Mouse (Mus musculus) spleen, postnatal 0 days (tissue): Measurements from ENCODE around the gene Trappc10. TPM values are rescaled to one million over a fixed set of nuclear protein-coding genes. Genes with fewer than 3 reads are reported as not detected.

Source experiments
- polyA plus RNA-seq: library from polyadenylated mRNA; unstranded; fragments of >200 nt; fragmentation: Nextera tagmentation; extraction: Ambion mirVana; gene quantifications from 2 replicates; pipeline ENCODE4 v1.2.1, GENCODE M21; 2015

The Trappc10 gene
- polyA plus RNA-seq, result 28.1 and 30.4 TPM in 2 replicates

GRCm38 (mm10) chr10:78244438-78245224, at the start of gene Trappc10:
Gene Trappc10, minus strand, starts transcription at chr10:78244641.

GRCm38 (mm10) chr10:78184531-78185380, 59.7 kb downstream of the Trappc10 start, which contains the start of gene Pwp2:
Gene Pwp2, minus strand, starts transcription at chr10:78185149.

GRCm38 (mm10) chr10:78169281-78170042, 75.0 kb downstream of the Trappc10 start, which contains the start of gene D10Jhu81e:
Gene D10Jhu81e, minus strand, starts transcription at chr10:78169782.

Other genes starting within 250 kb of the Trappc10 start
- 39.6 and 40.7 TPM in 2 replicates for gene Pfkl, start 234.6 kb downstream of the Trappc10 start, polyA plus RNA-seq
- 0.50 and 0.57 TPM in 2 replicates for gene Dnmt3l, start 202.7 kb downstream of the Trappc10 start, polyA plus RNA-seq
- 0.07 TPM in 1 of 2 replicates, not detected in the other for gene Aire, start 201.0 kb downstream of the Trappc10 start, polyA plus RNA-seq
- 3.8 and 4.9 TPM in 2 replicates for gene Icosl, start 175.3 kb downstream of the Trappc10 start, polyA plus RNA-seq
- 17.7 and 18.9 TPM in 2 replicates for gene D10Jhu81e, start 74.9 kb downstream of the Trappc10 start, polyA plus RNA-seq
- 12.1 and 12.7 TPM in 2 replicates for gene Pwp2, start 59.5 kb downstream of the Trappc10 start, polyA plus RNA-seq
- 26.4 and 34.3 TPM in 2 replicates for gene Agpat3, start 107.8 kb upstream of the Trappc10 start, polyA plus RNA-seq
- gene Rrp1, start 168.4 kb upstream of the Trappc10 start, polyA plus RNA-seq, result 145 and 146 TPM in 2 replicates
- gene Cstb, start 181.0 kb upstream of the Trappc10 start, polyA plus RNA-seq, result 121 and 142 TPM in 2 replicates
- gene Pdxk, start 220.3 kb upstream of the Trappc10 start, polyA plus RNA-seq, result 5.6 and 7.4 TPM in 2 replicates